Mouse (Mus musculus): ENCODE results near the gene Nbea. TPM values are rescaled to one million over a fixed set of nuclear protein-coding genes. Genes with fewer than 3 reads are reported as not detected.

Nbea gene
- polyA plus RNA-seq, 2 experiments = 0.76 to 1.3 TPM

DNA sequence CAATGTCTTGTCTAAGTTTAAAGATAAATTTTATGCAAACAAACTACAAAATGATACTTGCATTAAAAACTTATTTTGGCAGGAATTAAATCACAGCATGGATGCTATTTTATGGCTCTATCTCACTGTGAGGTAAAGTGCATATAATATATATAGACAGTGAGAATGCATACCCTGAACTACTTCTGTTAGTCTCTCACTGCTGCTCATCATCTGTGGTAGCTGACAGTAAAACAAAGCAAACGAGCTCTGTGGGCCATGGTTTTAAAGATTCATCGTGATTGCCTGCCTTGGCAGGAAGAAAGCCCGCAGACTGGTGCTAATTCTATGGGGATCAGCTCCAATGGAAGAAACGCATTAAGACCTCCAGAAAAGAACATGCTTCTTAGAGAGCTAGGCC is 294.3 kb downstream of the Nbea start:
- WGBS (ENCODE audit: insufficient replicate concordance) = 65% methylated on average over 4 of the region's 4 CpGs
- H3K9me3 ChIP-seq (ENCODE audit: control insufficient read depth, low read length) = no peaks in the 10 kb centered on the region
- no peaks in the 10 kb centered on the region for H3K27me3 ChIP-seq (ENCODE audit: control insufficient read depth, insufficient read depth, low read length)
- DNase-seq (ENCODE audit: low read depth in 3 of 3, low spot score in 3 of 3) (no peak), ATAC-seq (ENCODE audit: insufficient read depth) (no peak)
- H3K4me1 ChIP-seq (replicated peaks; ENCODE audit: control insufficient read depth in 2 of 2, insufficient read depth in 2 of 2, low read length in 1 of 2) = no peaks in the 10 kb centered on the region
- H3K36me3 ChIP-seq (replicated peaks; ENCODE audit: control insufficient read depth, insufficient read depth, low read depth) = no peaks in the 10 kb centered on the region
- H3K4me2 ChIP-seq (ENCODE audit: low read depth) = no peak overlapping the region
- no peak for TF ChIP-seq EP300 (IDR thresholded peaks at IDR 0.05; ENCODE audit: low read depth)
- TF ChIP-seq CTCF (IDR thresholded peaks at IDR 0.05; ENCODE audit: low read depth) = no peak
- no peak overlapping the region for H3K4me3 ChIP-seq (ENCODE audit: insufficient read depth in 1 of 2, low read depth in 2 of 2, low read length in 2 of 2)
- H3K27ac ChIP-seq = no peak overlapping the region
- no peak overlapping the region for H3K9ac ChIP-seq (replicated peaks)

DNA sequence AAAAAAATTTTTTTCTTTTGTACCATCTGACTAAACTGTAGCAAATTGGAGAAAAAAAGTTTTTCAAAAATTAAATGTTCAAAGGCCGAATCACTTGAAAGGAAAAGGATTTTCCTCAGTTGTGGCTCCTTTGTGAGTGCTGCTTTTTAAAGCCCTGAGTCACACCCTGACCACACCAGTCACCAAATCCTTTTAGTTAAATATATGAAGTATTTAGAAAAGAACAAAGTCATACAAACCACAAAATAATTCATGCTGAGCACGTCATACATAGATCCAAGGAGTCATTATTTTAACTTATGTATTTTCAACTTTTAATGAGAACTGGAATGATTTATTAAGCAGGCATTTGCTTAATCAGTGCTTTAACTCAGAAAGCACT is 295.7 kb downstream of the Nbea start:
- TF ChIP-seq CTCF (IDR thresholded peaks at IDR 0.05; ENCODE audit: low read depth) = no peak
- no peak for TF ChIP-seq EP300 (IDR thresholded peaks at IDR 0.05; ENCODE audit: low read depth)
- WGBS (ENCODE audit: insufficient replicate concordance) = 58% methylated on average over 2 of the region's 2 CpGs
- Histone ChIP-seq H3K4me3 (ENCODE audit: insufficient read depth in 1 of 2, low read depth in 2 of 2, low read length in 2 of 2) (no peak overlapping the region), H3K27ac (no peak overlapping the region), H3K9ac (replicated peaks) (no peak overlapping the region), H3K9me3 (ENCODE audit: control insufficient read depth, low read length) (no peaks in the 10 kb centered on the region), H3K36me3 (replicated peaks; ENCODE audit: control insufficient read depth, insufficient read depth, low read depth) (no peaks in the 10 kb centered on the region), H3K27me3 (ENCODE audit: control insufficient read depth, insufficient read depth, low read length) (no peaks in the 10 kb centered on the region), H3K4me2 (ENCODE audit: low read depth) (no peak overlapping the region), H3K4me1 (replicated peaks; ENCODE audit: control insufficient read depth in 2 of 2, insufficient read depth in 2 of 2, low read length in 1 of 2) (no peaks in the 10 kb centered on the region)
- no peak for ATAC-seq (ENCODE audit: insufficient read depth)
- no peak for DNase-seq (ENCODE audit: low read depth in 3 of 3, low spot score in 3 of 3)

DNA sequence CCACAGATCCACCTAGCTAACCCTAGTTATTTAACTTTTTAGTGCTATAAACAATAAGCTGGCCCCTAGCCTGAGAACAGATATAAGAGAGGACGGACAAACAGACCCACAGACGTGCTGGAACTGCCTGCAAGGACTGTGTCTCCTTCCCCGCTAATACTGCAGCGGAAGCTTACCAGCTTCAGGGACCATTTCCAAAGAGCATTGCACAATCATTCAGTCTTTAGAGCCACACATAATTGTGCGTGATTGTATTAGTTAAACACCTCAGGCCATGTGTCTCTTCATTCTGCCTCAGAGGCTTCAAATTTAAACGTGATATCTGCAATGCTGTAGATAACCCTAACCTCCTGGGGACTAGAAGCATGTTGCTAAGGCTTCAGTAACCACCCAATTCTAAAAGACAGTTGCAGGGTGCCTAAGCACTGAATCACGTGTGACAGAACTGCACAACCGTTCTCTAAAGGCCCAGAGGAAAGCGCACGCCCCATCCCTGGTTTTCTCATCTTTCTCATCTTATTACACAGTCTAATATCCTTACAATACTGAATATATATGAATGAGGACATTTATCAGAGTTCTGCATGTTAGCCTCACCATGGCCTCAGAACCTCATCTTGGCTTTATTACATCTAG is 296.2 kb downstream of the Nbea start:
- Histone ChIP-seq H3K4me2 (ENCODE audit: low read depth) (no peak overlapping the region), H3K9me3 (ENCODE audit: control insufficient read depth, low read length) (no peaks in the 10 kb centered on the region), H3K4me1 (replicated peaks; ENCODE audit: control insufficient read depth in 2 of 2, insufficient read depth in 2 of 2, low read length in 1 of 2) (no peaks in the 10 kb centered on the region), H3K36me3 (replicated peaks; ENCODE audit: control insufficient read depth, insufficient read depth, low read depth) (no peaks in the 10 kb centered on the region), H3K4me3 (ENCODE audit: insufficient read depth in 1 of 2, low read depth in 2 of 2, low read length in 2 of 2) (no peak overlapping the region), H3K27ac (no peak overlapping the region), H3K9ac (replicated peaks) (no peak overlapping the region), H3K27me3 (ENCODE audit: control insufficient read depth, insufficient read depth, low read length) (no peaks in the 10 kb centered on the region)
- DNase-seq (ENCODE audit: low read depth in 3 of 3, low spot score in 3 of 3) (no peak), ATAC-seq (ENCODE audit: insufficient read depth) (no peak)
- 60% methylated on average over 10 of the region's 10 CpGs for WGBS (ENCODE audit: insufficient replicate concordance)
- no peak for TF ChIP-seq CTCF (IDR thresholded peaks at IDR 0.05; ENCODE audit: low read depth)
- no peak for TF ChIP-seq EP300 (IDR thresholded peaks at IDR 0.05; ENCODE audit: low read depth)

DNA sequence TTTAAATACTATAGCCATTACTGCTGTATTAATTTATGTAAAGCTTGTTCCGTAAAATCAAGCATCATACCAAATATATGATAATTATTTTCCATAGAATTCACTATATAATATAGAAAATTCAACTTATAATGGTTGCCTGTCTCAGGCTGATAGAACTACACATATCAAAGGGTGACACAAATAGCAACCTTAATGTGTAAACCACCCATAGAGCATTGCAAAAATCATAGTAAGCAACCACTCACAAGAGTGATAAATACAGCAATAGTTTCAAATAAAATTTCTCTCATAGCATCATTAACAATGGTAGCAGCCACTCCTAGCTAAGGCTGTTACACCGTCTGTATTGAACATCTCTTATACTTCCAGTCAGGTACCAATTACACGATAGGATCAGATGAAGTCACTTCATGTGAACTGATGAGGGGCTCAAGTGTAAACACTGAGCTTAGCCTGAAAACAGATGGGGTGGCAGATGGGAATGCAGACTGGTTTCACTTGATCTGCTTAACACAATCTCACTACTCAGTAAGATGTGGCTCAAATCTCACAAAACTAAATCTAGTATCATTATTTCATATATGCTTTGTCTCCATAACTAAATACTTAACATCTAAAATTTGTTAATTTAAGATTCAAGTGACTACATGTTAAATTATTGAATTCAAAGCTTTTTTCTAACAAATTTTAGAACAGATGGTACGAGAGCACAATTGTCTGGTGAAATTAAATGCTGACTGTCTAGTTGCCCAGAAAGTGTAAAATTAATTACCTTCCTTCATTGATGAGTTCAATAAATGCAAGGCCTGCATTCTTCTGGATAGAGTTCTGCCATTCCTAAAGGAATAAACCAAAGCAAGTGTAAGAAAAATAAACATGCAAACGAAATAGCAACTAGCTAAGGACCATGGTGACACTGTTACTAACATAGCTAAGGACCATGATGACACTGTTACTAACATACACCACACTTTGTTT is 310.3 kb downstream of the Nbea start:
- ATAC-seq (ENCODE audit: insufficient read depth) = no peak
- WGBS (ENCODE audit: insufficient replicate concordance) = 54% methylated on average over 5 of the region's 5 CpGs
- H3K4me3 ChIP-seq (ENCODE audit: insufficient read depth in 1 of 2, low read depth in 2 of 2, low read length in 2 of 2) = no peak overlapping the region

DNA sequence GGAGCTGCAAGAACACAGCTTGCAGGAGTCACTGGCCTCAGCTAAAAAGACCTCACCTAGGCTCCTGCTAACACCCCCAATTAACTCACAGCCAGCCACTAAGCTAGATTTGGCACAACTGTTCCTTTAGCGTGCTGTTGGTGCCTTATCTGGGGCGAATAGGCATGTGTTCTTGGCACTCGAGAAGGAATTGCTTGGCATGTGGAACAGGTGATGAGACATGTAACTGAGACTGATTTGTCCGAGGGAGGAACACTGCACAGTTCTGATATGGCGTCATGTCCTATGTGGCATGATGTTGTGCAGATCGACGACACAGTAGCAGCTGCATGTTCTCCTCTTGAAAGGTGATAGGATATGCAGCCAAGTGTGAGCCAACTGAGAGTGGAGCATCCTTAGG is 331.0 kb downstream of the Nbea start:
- Histone ChIP-seq H3K9me3 (ENCODE audit: control insufficient read depth, low read length) (no peaks in the 10 kb centered on the region), H3K4me3 (ENCODE audit: insufficient read depth in 1 of 2, low read depth in 2 of 2, low read length in 2 of 2) (no peak overlapping the region), H3K9ac (replicated peaks) (no peak overlapping the region), H3K27me3 (ENCODE audit: control insufficient read depth, insufficient read depth, low read length) (no peaks in the 10 kb centered on the region), H3K27ac (no peak overlapping the region), H3K4me1 (replicated peaks; ENCODE audit: control insufficient read depth in 2 of 2, insufficient read depth in 2 of 2, low read length in 1 of 2) (no peaks in the 10 kb centered on the region), H3K4me2 (ENCODE audit: low read depth) (no peak overlapping the region), H3K36me3 (replicated peaks; ENCODE audit: control insufficient read depth, insufficient read depth, low read depth) (no peaks in the 10 kb centered on the region)
- ATAC-seq (ENCODE audit: insufficient read depth) (no peak), DNase-seq (ENCODE audit: low read depth in 3 of 3, low spot score in 3 of 3) (no peak)
- TF ChIP-seq EP300 (IDR thresholded peaks at IDR 0.05; ENCODE audit: low read depth) = no peak
- TF ChIP-seq CTCF (IDR thresholded peaks at IDR 0.05; ENCODE audit: low read depth) = no peak
- 67% methylated on average over 7 of the region's 7 CpGs for WGBS (ENCODE audit: insufficient replicate concordance)

More for the DNA sequence above, 310.3 kb downstream of the Nbea start:
- no peaks in the 10 kb centered on the region for H3K27me3 ChIP-seq (ENCODE audit: control insufficient read depth, insufficient read depth, low read length)
- H3K9ac ChIP-seq (replicated peaks) = no peak overlapping the region
- H3K4me2 ChIP-seq (ENCODE audit: low read depth) = no peak overlapping the region
- DNase-seq (ENCODE audit: low read depth in 3 of 3, low spot score in 3 of 3) = no peak
- no peaks in the 10 kb centered on the region for H3K36me3 ChIP-seq (replicated peaks; ENCODE audit: control insufficient read depth, insufficient read depth, low read depth)
- TF ChIP-seq EP300 (IDR thresholded peaks at IDR 0.05; ENCODE audit: low read depth) (no peak), CTCF (IDR thresholded peaks at IDR 0.05; ENCODE audit: low read depth) (no peak)
- no peaks in the 10 kb centered on the region for H3K9me3 ChIP-seq (ENCODE audit: control insufficient read depth, low read length)
- H3K4me1 ChIP-seq (replicated peaks; ENCODE audit: control insufficient read depth in 2 of 2, insufficient read depth in 2 of 2, low read length in 1 of 2) = no peaks in the 10 kb centered on the region
- no peak overlapping the region for H3K27ac ChIP-seq

Measured in liver, embryonic 14.5 days (tissue).